In the genomic region with DNA sequence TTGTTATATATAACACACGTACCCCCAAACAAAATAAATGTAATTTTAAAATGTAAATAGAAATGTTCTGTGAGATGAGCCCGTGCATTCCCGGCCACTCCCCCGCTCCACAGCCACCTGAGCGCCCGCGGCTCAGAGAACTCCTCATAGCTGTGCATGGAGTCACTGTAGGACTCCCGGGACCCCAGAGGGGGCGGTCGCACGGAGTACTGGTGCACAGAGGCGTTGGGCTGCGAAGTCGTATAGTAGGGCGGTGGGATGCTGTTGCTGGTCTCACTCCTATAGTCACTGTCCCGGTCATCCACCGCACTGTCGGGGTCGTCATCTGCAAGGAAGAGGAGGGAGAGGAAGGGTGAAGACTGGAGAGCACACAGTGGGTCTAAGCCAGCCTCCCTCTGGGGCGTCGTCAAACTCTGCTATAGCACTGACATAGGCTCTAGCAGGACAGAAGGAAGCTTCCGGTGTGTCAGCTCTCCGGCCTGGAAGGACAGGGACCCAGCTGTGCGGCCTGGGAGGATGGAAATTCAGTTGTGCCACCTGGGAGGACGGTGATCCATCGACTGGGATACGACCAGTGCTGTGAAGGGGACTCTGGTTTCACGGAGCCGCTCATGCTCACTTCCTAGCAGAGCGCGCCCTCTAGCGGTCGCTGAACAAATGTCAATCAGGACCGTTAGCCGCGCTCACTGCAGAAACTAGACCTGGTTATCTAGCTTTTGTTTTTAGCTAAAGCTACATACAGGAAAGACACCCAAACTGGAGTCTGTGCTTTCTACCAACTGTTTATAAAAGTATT, we compare ENCODE assay signal across 1 mouse cellular context.
TF ChIP-seq lines count a peak whose summit lies in the region.

No protein-coding gene starts in this region.

TF ChIP-seq in C2C12, 6 proteins besides CTCF, POLR2A, EP300 and RAD21:
- TF ChIP-seq MYOG (IDR thresholded peaks at IDR 0.05; ENCODE audit: control insufficient read depth, extremely low read depth, insufficient read length) (no peak), MAX (IDR thresholded peaks at IDR 0.05) (no peak), CEBPB (IDR thresholded peaks at IDR 0.05; ENCODE audit: low read depth) (no peak), USF1 (IDR thresholded peaks at IDR 0.05; ENCODE audit: low read depth) (no peak), MYOD1 (IDR thresholded peaks at IDR 0.05; ENCODE audit: control insufficient read depth, insufficient read length, low read depth) (no peak), FOSL1 (IDR thresholded peaks at IDR 0.05; ENCODE audit: insufficient read depth, low read length, poor library complexity, severe bottlenecking) (no peak)
